Mouse (Mus musculus) bone marrow, adult 2 months (tissue): Measurements from ENCODE around the gene Tmem176a. TPM values are rescaled to one million over a fixed set of nuclear protein-coding genes. Genes with fewer than 3 reads are reported as not detected.

Experiments
- H3K27ac ChIP-seq: fragments of 200-500 bp; 2 replicates; pipeline ENCODE4 v1.5.1; 2012; ENCODE audit warnings: low read depth, mild to moderate bottlenecking, control low read depth, inconsistent platforms, low read length; ENCODE audit not compliant: control insufficient read depth, poor library complexity, insufficient read depth
- H3K4me1 ChIP-seq: fragments of 200-500 bp; 2 replicates; pipeline ENCODE4 v1.6.1; 2011; ENCODE audit warnings: low read length; ENCODE audit not compliant: control insufficient read depth, insufficient read depth
- H3K4me3 ChIP-seq: fragments of 200-500 bp; replicated peaks from 2 replicates; pipeline ENCODE3; 2011; ENCODE audit warnings: mild to moderate bottlenecking, low read depth, low read length, control low read depth; ENCODE audit not compliant: control insufficient read depth
- CTCF ChIP-seq: fragments of 200-500 bp; IDR thresholded peaks from 2 replicates; pipeline ENCODE4 v1.5.1; 2011; ENCODE audit warnings: low read length, control low read depth; ENCODE audit not compliant: control insufficient read depth, insufficient read depth
- POLR2A ChIP-seq: fragments of 200-500 bp; IDR thresholded peaks from 2 replicates; pipeline ENCODE4 v1.6.1; 2011; ENCODE audit warnings: low read depth, mild to moderate bottlenecking, control low read depth, low read length, borderline replicate concordance; ENCODE audit not compliant: control insufficient read depth
- WGBS: fragments of 180-500 bp; shearing (Covaris S2); methylation state at CpG from one replicate; pipeline ENCODE4 v1.1.7; 2018; 5-methylcytosine and 5-hydroxymethylcytosine counted together
- polyA plus RNA-seq: library from polyadenylated mRNA; stranded (reverse); fragments of >200 nt; gene quantifications from 2 replicates; pipeline ENCODE4 v1.2.4, GENCODE M21; 2011; ENCODE audit warnings: low replicate concordance; ENCODE audit not compliant: missing spikeins, insufficient read depth, insufficient read length

Gene Tmem176a
- polyA plus RNA-seq, 1 experiment: 17.9 TPM

DNA sequence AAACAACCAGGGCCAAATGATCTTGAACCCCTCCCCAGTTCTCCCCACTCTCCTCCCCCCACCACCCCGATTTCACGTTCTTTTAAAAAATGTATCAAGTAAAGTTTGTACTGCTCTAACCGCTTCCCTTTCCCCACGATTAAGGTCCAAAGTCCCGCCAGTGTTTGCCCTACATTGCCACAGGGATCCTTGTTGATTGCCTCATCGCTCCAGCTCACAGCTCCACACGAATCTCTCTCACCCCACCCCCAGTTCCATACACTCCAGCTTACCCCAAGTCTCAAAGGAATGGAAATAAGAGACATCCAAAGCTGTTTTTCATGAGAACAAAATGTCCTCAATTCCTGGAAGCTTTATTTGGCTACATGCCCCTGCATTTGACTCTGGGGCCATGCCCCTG is 15.7 kb upstream of the Tmem176a start:
- TF ChIP-seq POLR2A: no peak
- TF ChIP-seq CTCF: no peak
- no peak overlapping the region for H3K27ac ChIP-seq
- no peak overlapping the region for H3K4me3 ChIP-seq
- 52% methylated on average over 7 of the region's 7 CpGs for WGBS
- peaks cover 1% of the 10 kb centered on the region; the same call in 1 of the 2 replicates for H3K4me1 ChIP-seq

DNA sequence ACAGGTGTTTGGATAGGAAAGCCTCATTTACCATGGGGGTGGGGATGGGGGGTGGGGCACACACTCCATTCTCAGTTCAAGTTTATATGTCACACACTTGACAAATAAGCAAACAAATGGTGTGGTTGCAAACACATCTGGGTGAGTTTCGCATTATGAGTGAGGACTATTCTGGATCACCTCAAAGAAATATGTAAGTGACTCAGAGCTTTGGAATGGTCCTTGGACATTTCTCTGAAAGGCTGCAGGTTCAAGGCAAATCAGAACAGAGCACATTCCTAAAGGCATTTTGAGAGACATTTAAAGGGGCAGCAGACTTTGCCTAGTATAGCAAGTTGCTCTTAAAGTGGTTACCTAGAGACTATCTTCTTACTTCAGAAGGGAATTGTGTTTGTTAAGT is 11.7 kb upstream of the Tmem176a start:
- H3K4me1 ChIP-seq: peaks cover 1% of the 10 kb centered on the region; the same call in 1 of the 2 replicates
- no peak for TF ChIP-seq POLR2A
- TF ChIP-seq CTCF: no peak
- WGBS: 85% methylated on average over 1 of the region's 1 CpGs

DNA sequence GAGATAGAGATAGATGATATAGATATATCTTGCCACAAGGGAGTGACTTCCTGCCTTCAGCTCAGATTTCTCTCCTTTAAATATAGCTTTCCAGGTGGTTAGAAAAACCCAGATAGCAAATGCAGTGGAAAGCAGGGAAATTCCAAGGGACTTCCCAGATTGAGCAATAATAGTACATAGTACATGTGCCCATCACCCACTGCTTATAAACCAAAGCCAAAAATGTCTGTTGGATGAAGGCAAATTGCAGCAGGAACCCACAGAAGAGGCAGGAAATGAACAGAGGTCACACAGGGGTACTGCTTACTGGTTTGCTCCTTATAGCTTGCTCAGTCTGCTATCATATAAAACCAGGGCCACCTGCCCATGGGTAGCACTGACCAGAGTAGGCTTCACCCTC is 11.1 kb upstream of the Tmem176a start:
- H3K4me3 ChIP-seq: no peak overlapping the region
- no peak overlapping the region for H3K27ac ChIP-seq
- peaks cover 1% of the 10 kb centered on the region; the same call in 1 of the 2 replicates for H3K4me1 ChIP-seq
- TF ChIP-seq POLR2A (no peak), CTCF (no peak)

More for the DNA sequence above, 11.7 kb upstream of the Tmem176a start:
- H3K27ac ChIP-seq: no peak overlapping the region
- no peak overlapping the region for H3K4me3 ChIP-seq

DNA sequence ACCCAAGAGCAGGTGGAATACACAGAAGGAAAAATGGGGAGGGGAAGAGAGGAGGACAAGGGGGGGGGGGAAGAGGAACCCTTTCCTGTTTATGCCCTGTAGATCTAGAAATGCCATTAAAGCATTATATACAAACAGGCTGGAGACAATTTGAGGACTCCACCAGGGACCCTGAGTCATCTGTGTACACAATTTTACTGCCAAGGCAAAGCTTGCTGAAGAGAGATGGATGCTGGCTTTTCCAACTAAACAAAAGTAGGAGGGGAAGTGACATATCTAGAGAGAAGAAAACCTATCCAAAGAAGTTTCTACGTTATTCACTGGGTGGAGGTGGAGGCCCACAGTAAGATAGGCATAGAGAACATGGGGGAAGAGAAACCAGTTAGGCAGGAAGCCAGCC is 10.5 kb upstream of the Tmem176a start:
- no peak overlapping the region for H3K4me3 ChIP-seq
- no peak overlapping the region for H3K27ac ChIP-seq
- H3K4me1 ChIP-seq: peaks cover 1% of the 10 kb centered on the region; the same call in 1 of the 2 replicates
- TF ChIP-seq CTCF (no peak), POLR2A (no peak)
- WGBS: 13% methylated on average over 1 of the region's 1 CpGs

DNA sequence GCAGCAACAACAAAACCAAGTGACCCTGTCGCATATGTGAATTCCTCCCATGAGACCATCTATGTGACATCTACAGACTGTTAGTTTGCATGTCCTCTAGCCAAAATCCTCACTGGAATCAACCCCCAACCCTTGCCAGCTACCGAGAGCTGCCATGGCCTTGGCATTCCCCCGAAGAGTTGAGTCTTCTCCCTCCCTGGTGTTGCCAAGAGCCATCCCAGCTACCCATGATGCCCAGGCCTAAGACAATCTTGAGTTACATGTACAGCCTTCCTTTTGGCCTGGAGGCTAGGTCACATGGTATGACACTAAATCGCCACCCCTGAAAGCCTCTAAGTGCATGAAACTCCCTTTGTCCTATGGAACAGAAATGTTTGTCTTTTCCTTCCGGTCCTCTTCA is 9.6 kb upstream of the Tmem176a start:
- H3K4me1 ChIP-seq: peaks cover 1% of the 10 kb centered on the region; the same call in 1 of the 2 replicates
- H3K27ac ChIP-seq: peak overlapping the region; percentile 32; the same call in 1 of the 2 replicates
- 87% methylated on average over 5 of the region's 5 CpGs for WGBS
- H3K4me3 ChIP-seq: no peak overlapping the region
- TF ChIP-seq POLR2A (no peak), CTCF (no peak)

DNA sequence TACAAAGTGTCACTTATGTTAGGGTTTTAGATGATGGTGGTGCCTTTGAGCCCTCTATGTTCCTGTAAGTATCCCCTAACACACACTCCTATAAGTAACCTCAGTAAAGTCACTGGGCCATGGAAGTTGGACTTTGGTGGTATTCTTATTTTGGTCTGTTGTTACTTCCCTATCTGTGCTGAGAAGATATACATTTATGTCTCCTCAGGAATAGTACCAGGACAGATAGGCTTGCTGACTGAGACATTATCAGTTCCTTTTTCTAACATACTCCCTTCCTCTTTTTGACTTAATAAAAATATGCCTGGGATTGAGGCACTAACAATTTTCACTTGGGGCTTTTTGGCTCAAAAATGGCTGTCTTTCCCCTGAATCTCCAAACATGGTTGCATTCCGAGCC is 8.3 kb upstream of the Tmem176a start:
- 44% methylated on average over 1 of the region's 1 CpGs for WGBS
- peaks cover 1% of the 10 kb centered on the region; the same call in 1 of the 2 replicates for H3K4me1 ChIP-seq
- no peak overlapping the region for H3K27ac ChIP-seq
- H3K4me3 ChIP-seq: no peak overlapping the region
- TF ChIP-seq CTCF: no peak
- TF ChIP-seq POLR2A: no peak

DNA sequence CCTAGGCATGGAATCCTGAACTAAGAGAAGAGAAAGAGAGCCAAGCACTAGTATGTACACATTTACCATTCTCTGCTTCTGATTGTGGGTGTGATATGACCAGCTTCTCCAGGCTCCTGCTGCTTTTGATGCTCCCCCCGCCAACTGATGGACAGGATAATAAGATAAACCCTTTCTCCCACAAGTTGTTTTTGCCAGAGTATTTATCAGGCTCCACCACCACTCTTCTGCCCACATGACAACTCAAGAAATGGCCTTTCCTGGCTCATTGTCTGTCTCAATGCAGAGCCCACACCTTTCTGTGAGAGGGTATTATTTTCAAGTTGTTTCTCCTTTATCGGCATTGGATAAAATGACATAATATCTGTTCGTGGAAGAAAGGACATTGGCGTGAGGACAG is 7.2 kb upstream of the Tmem176a start:
- 65% methylated on average over 4 of the region's 4 CpGs for WGBS
- no peak overlapping the region for H3K27ac ChIP-seq
- H3K4me3 ChIP-seq: no peak overlapping the region
- TF ChIP-seq POLR2A (no peak), CTCF (no peak)
- peaks cover 1% of the 10 kb centered on the region; the same call in 1 of the 2 replicates for H3K4me1 ChIP-seq

DNA sequence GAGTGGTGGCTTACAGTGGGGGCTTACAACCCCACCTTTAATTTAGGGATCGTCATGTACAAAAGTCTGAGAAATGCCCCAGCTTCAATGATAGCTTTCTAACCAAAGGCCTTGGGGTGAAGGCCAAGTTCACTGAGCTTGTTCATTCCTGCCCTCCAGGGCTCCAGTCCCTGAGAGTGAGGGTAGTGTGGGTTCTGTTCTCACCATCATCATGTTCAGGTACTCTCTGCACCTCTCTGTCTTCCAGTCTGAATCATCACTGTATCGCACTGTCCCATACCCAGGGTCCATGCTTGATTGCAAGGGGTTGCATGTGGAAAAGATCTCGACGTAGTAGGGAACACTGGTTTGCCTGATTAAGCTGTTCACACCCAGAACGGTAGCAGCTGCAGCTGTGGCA is 5.5 kb upstream of the Tmem176a start:
- Histone ChIP-seq H3K4me3 (no peak overlapping the region), H3K27ac (no peak overlapping the region), H3K4me1 (no peaks in the 10 kb centered on the region; the same call in 1 of the 2 replicates)
- TF ChIP-seq CTCF (no peak), POLR2A (no peak)
- WGBS: 80% methylated on average over 5 of the region's 5 CpGs

DNA sequence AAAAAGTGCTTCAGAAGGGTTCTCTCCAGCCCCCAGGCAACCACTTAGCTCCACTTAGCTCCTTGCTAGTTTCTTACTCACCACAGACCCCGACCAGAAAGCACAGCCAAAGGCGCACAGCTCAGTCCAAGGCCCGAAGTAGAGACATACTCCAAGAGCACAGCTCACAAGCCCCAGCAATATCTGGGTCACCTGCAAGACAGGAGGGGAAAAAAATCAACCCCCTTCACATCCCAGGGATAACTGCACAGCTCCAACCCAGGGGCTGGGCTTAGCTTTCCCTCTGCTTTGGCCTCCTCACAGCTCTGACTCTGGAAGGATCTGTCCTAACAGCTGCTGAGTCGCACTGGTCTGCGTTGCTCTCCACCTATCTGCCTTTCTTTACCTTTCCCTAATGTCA is 4.6 kb upstream of the Tmem176a start:
- Histone ChIP-seq H3K4me3 (no peak overlapping the region), H3K4me1 (no peaks in the 10 kb centered on the region; the same call in 1 of the 2 replicates), H3K27ac (no peak overlapping the region)
- 84% methylated on average over 5 of the region's 5 CpGs for WGBS
- no peak for TF ChIP-seq CTCF
- no peak for TF ChIP-seq POLR2A
